Mouse (Mus musculus) CH12.LX (cell line): ENCODE measurements around the gene Phf14. TPM values are rescaled to one million over a fixed set of nuclear protein-coding genes. Genes with fewer than 3 reads are reported as not detected.

Experiments
- DNase-seq: peaks from one replicate; pipeline ENCODE4 v3.0.0-alpha.2; 2013; ENCODE audit errors: extremely low read depth
- H3K27ac ChIP-seq: 2 replicates; pipeline ENCODE4 v1.5.1; 2012; ENCODE audit warnings: low read depth, mild to moderate bottlenecking, control low read depth, moderate library complexity; ENCODE audit not compliant: insufficient read depth
- H3K27me3 ChIP-seq: replicated peaks from 2 replicates; pipeline ENCODE3; 2012; ENCODE audit warnings: inconsistent platforms
- H3K36me3 ChIP-seq, 2 experiments: replicated peaks in 1 of 2; 2 replicates each; pipeline versions ENCODE3 to v1.6.1; 2012; ENCODE audit warnings: inconsistent platforms in 1 of 2, low read length in 1 of 2, mild to moderate bottlenecking in 1 of 2, mixed read lengths in 1 of 2, moderate library complexity in 1 of 2; ENCODE audit not compliant: control insufficient read depth in 1 of 2, insufficient read depth in 1 of 2
- H3K4me1 ChIP-seq, 2 experiments: 2 replicates each; pipeline ENCODE4 v1.6.1; 2012; ENCODE audit warnings: inconsistent platforms in 1 of 2, moderate library complexity in 1 of 2; ENCODE audit not compliant: insufficient read depth in 2 of 2, control insufficient read depth in 1 of 2
- H3K4me2 ChIP-seq: 2 replicates; pipeline ENCODE4 v1.6.1; 2012; ENCODE audit warnings: low read depth, mild to moderate bottlenecking, control low read depth; ENCODE audit not compliant: poor library complexity, insufficient read depth, severe bottlenecking
- H3K4me3 ChIP-seq, 3 experiments: fragments of 150-350 bp in 1 of 3; sonication (generic) in 1 of 3; replicated peaks in 1 of 3; 2 replicates each; pipeline versions ENCODE3 to v1.5.1; 2011 to 2012; ENCODE audit warnings: low read depth in 2 of 3, low read length in 2 of 3, mild to moderate bottlenecking in 2 of 3, moderate library complexity in 2 of 3, control low read depth in 1 of 3, improper control_type of control experiment in 1 of 3, inconsistent platforms in 1 of 3, mixed read lengths in 1 of 3; ENCODE audit not compliant: poor library complexity in 1 of 3
- H3K79me2 ChIP-seq: replicated peaks from 2 replicates; pipeline ENCODE4 v1.6.1; 2012; ENCODE audit warnings: mild to moderate bottlenecking, moderate library complexity; ENCODE audit not compliant: control insufficient read depth, poor library complexity, insufficient read depth, severe bottlenecking; ENCODE audit errors: extremely low read depth
- H3K9ac ChIP-seq: 2 replicates; pipeline ENCODE4 v1.6.1; 2012; ENCODE audit warnings: low read depth, mild to moderate bottlenecking, control low read depth, moderate library complexity; ENCODE audit not compliant: insufficient read depth
- H3K9me3 ChIP-seq: replicated peaks from 2 replicates; pipeline ENCODE3; 2012; ENCODE audit warnings: low read length, inconsistent platforms, mixed read lengths
- CHD1 ChIP-seq: IDR thresholded peaks from 2 replicates; pipeline ENCODE4 v1.6.1; 2012; ENCODE audit warnings: low read depth, low read length, improper control_type of control experiment, inconsistent platforms
- CHD2 ChIP-seq: IDR thresholded peaks from 2 replicates; pipeline ENCODE4 v1.6.1; 2011; ENCODE audit warnings: low read length, improper control_type of control experiment
- CTCF ChIP-seq, 2 experiments: IDR thresholded peaks in 1 of 2; conservative IDR thresholded peaks in 1 of 2; 2 replicates each; pipeline ENCODE4 v1.5.1; 2011 to 2012; ENCODE audit warnings: low read depth in 2 of 2, low read length in 2 of 2, improper control_type of control experiment in 1 of 2, inconsistent platforms in 1 of 2, mild to moderate bottlenecking in 1 of 2, moderate library complexity in 1 of 2
- E2F4 ChIP-seq: IDR thresholded peaks from 2 replicates; pipeline ENCODE4 v1.6.1; 2011; ENCODE audit warnings: low read depth, low read length, improper control_type of control experiment; ENCODE audit not compliant: insufficient replicate concordance
- ELF1 ChIP-seq: IDR thresholded peaks from 2 replicates; pipeline ENCODE4 v1.6.1; 2014; ENCODE audit warnings: low read depth, mild to moderate bottlenecking, inconsistent platforms, low read length, improper control_type of control experiment
- ETS1 ChIP-seq: conservative IDR thresholded peaks from 2 replicates; pipeline ENCODE4 v1.6.1; 2012; ENCODE audit warnings: low read depth, mild to moderate bottlenecking, inconsistent platforms, low read length, improper control_type of control experiment, moderate library complexity
- JUND ChIP-seq: conservative IDR thresholded peaks from 2 replicates; pipeline ENCODE4 v1.6.1; 2011; ENCODE audit warnings: low read depth, low read length, improper control_type of control experiment
- KAT2A ChIP-seq: IDR thresholded peaks from 2 replicates; pipeline ENCODE4 v1.6.1; 2012; ENCODE audit warnings: low read length, improper control_type of control experiment, inconsistent platforms; ENCODE audit not compliant: insufficient replicate concordance
- MAFK ChIP-seq: IDR thresholded peaks from 2 replicates; pipeline ENCODE4 v1.6.1; 2011; ENCODE audit warnings: low read length, improper control_type of control experiment; ENCODE audit not compliant: insufficient replicate concordance
- MEF2A ChIP-seq: IDR thresholded peaks from 2 replicates; pipeline ENCODE4 v1.6.1; 2014; ENCODE audit warnings: low read depth, mild to moderate bottlenecking, inconsistent platforms, low read length, improper control_type of control experiment, borderline replicate concordance
- MXI1 ChIP-seq: IDR thresholded peaks from 2 replicates; pipeline ENCODE4 v1.6.1; 2011; ENCODE audit warnings: mild to moderate bottlenecking, low read depth, low read length, improper control_type of control experiment
- MYC ChIP-seq: IDR thresholded peaks from 2 replicates; pipeline ENCODE4 v1.6.1; 2011; ENCODE audit warnings: low read depth, mild to moderate bottlenecking, improper control_type of control experiment, low read length
- POLR2AphosphoS2 ChIP-seq: IDR thresholded peaks from 2 replicates; pipeline ENCODE4 v1.6.1; 2011; ENCODE audit warnings: low read depth, low read length, improper control_type of control experiment
- RAD21 ChIP-seq: IDR thresholded peaks from 2 replicates; pipeline ENCODE4 v1.6.1; 2011; ENCODE audit warnings: low read depth, mild to moderate bottlenecking, low read length, improper control_type of control experiment, moderate library complexity
- RCOR1 ChIP-seq: conservative IDR thresholded peaks from 2 replicates; pipeline ENCODE4 v1.6.1; 2012; ENCODE audit warnings: low read depth, mild to moderate bottlenecking, inconsistent platforms, low read length, improper control_type of control experiment
- SIN3A ChIP-seq: IDR thresholded peaks from 2 replicates; pipeline ENCODE4 v1.6.1; 2012; ENCODE audit warnings: low read length, improper control_type of control experiment, inconsistent platforms
- SMC3 ChIP-seq: IDR thresholded peaks from 2 replicates; pipeline ENCODE4 v1.6.1; 2011; ENCODE audit warnings: low read depth, low read length, improper control_type of control experiment
- UBTF ChIP-seq: IDR thresholded peaks from 2 replicates; pipeline ENCODE4 v1.6.1; 2012; ENCODE audit warnings: low read depth, mild to moderate bottlenecking, inconsistent platforms, low read length, improper control_type of control experiment, moderate library complexity
- USF1 ChIP-seq: IDR thresholded peaks from 2 replicates; pipeline ENCODE4 v1.6.1; 2014; ENCODE audit warnings: low read depth, mild to moderate bottlenecking, inconsistent platforms, low read length, improper control_type of control experiment
- USF2 ChIP-seq: conservative IDR thresholded peaks from 2 replicates; pipeline ENCODE4 v1.6.1; 2011; ENCODE audit warnings: low read depth, low read length, improper control_type of control experiment
- ZMIZ1 ChIP-seq: IDR thresholded peaks from 2 replicates; pipeline ENCODE4 v1.6.1; 2012; ENCODE audit warnings: low read depth, mild to moderate bottlenecking, inconsistent platforms, low read length, improper control_type of control experiment
- ZNF384 ChIP-seq: IDR thresholded peaks from 2 replicates; pipeline ENCODE4 v1.6.1; 2012; ENCODE audit warnings: low read depth, low read length, improper control_type of control experiment, inconsistent platforms
- dilution Hi-C: fragments of 300-500 bp; cut with MboI; formaldehyde crosslinking; loops from 2 replicates; pipeline ENCODE4 v1.14.3; 2020; ENCODE audit warnings: low sequenced_read_pairs; ENCODE audit not compliant: extremely low pct_unique_long_range_greater_than_20kb, extremely low pct_ligation_motif_present
- in situ Hi-C: fragments of 300-500 bp; cut with MboI; formaldehyde crosslinking; loops from 3 replicates; pipeline ENCODE4 v1.14.3; 2019; ENCODE audit warnings: low sequenced_read_pairs, low pct_ligation_motif_present, low pct_unique_long_range_greater_than_20kb, mixed read lengths
- polyA plus RNA-seq: library from polyadenylated mRNA; unstranded; fragments of >175 nt; gene quantifications from 2 replicates; pipeline ENCODE4 v1.2.1, GENCODE M21; 2012; ENCODE audit warnings: low read depth; ENCODE audit not compliant: insufficient read length
- total RNA-seq, 2 experiments: library from RNA; depleted of rRNA; stranded (reverse); fragments of 300-350 nt in 1 of 2; fragments of >200 nt in 1 of 2; gene quantifications; 2 replicates each; pipeline ENCODE4 v1.2.3; 2012 to 2014

Phf14 gene
- total and polyA plus RNA-seq, 3 experiments, result 24.7 to 41.2 (median 26.0) TPM

DNA sequence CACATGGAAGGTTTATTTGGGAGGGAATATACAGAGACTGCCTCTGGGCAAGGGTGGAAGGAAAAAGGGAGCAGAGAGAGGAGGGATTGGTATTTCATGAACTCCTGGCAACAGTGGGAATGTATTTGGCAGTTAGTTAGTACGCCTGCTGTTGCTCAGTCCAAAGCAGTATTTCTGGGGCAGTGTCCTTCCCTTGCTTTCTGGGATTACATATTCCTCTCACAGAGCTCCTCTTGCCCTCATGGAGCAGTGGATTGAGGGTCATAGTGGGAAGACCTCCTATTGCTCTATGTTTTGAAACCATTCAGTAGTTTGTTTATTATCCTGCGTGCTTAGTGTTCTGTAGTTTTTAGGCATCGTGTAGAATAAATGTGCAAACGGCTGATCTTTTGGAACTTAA lies 34.5 kb downstream of the Phf14 start:
- no peak overlapping the region for H3K4me3 ChIP-seq
- peaks cover 15 to 49% of the 10 kb centered on the region in 2 experiments for H3K36me3 ChIP-seq
- H3K4me2 ChIP-seq, result no peak overlapping the region
- no peak overlapping the region for H3K9ac ChIP-seq
- in situ Hi-C loops, result no loop called here
- no peak for TF ChIP-seq SMC3
- no peak for TF ChIP-seq USF1
- no peak for TF ChIP-seq MAFK
- no peak for TF ChIP-seq ZNF384
- no peak for TF ChIP-seq ETS1
- TF ChIP-seq CHD1, result no peak
- TF ChIP-seq E2F4, result no peak
- no peak for TF ChIP-seq MXI1
- no peak for TF ChIP-seq MYC
- TF ChIP-seq JUND, result no peak
- TF ChIP-seq, all 38 proteins: peak for 0
- dilution Hi-C loops, result no loop called here
- Histone ChIP-seq H3K27me3 (no peaks in the 10 kb centered on the region), H3K79me2 (peaks cover 6% of the 10 kb centered on the region; the same call in 1 of the 2 replicates), H3K4me1 (no peaks in the 10 kb centered on the region; a peak in 1 of 4 replicates), H3K27ac (no peak overlapping the region), H3K9me3 (no peaks in the 10 kb centered on the region)
- DNase-seq, result no peak

GRCm38 (mm10) chr6:11948100-11948499 lies 40.5 kb downstream of the Phf14 start:
- H3K27ac ChIP-seq, result no peak overlapping the region
- dilution Hi-C loops, result no loop called here
- DNase-seq, result no peak
- in situ Hi-C loops, result no loop called here
- no peaks in the 10 kb centered on the region for H3K27me3 ChIP-seq
- no peaks in the 10 kb centered on the region for H3K9me3 ChIP-seq
- H3K36me3 ChIP-seq, result peaks cover 17 to 44% of the 10 kb centered on the region in 2 experiments
- H3K79me2 ChIP-seq, result peaks cover 4% of the 10 kb centered on the region; the same call in 1 of the 2 replicates
- no peak overlapping the region for H3K9ac ChIP-seq
- H3K4me1 ChIP-seq, result peaks cover 0 to 7% of the 10 kb centered on the region in 2 experiments; a peak in 1 of 4 replicates
- H3K4me2 ChIP-seq, result no peak overlapping the region
- H3K4me3 ChIP-seq, result no peak overlapping the region
- no peak for TF ChIP-seq SMC3
- no peak for TF ChIP-seq RAD21
- no peak for TF ChIP-seq CHD2
- no peak for TF ChIP-seq USF2
- no peak for TF ChIP-seq UBTF
- TF ChIP-seq SIN3A, result no peak
- TF ChIP-seq MEF2A, result no peak
- no peak for TF ChIP-seq CTCF (conservative IDR thresholded peaks at IDR 0.05 in 1 of 2, IDR thresholded peaks at IDR 0.05 in 1 of 2; ENCODE audit: low read depth in 2 of 2, low read length in 2 of 2)
- no peak for TF ChIP-seq RCOR1
- no peak for TF ChIP-seq MAFK
- TF ChIP-seq CHD1, result no peak
- no peak for TF ChIP-seq ELF1
- no peak for TF ChIP-seq POLR2AphosphoS2
- TF ChIP-seq ZMIZ1, result no peak
- TF ChIP-seq KAT2A, result no peak
- TF ChIP-seq JUND, result no peak
- TF ChIP-seq ETS1, result no peak
